Mouse (Mus musculus) hindbrain, embryonic 12.5 days (tissue): Measurements from ENCODE around the gene Kcnj10. TPM values are rescaled to one million over a fixed set of nuclear protein-coding genes. Genes with fewer than 3 reads are reported as not detected.
A peak's percentile ranks its signal among the peaks of the same experiment; 100 is the strongest.

ENCODE experiments used
- ATAC-seq: fragments of 200-750 bp; cut with Nextera tagmentation; 2 replicates; pipeline ENCODE4 v1.8.0; 2017; ENCODE audit warnings: moderate TSS enrichment; ENCODE audit not compliant: low FRiP score
- H3K27ac ChIP-seq: fragments of 300-500 bp; sonication (generic); 2 replicates; pipeline ENCODE4 v1.5.1; 2016; ENCODE audit warnings: mild to moderate bottlenecking
- H3K27me3 ChIP-seq: fragments of 300-500 bp; sonication (generic); 2 replicates; pipeline ENCODE4 v1.6.1; 2016; ENCODE audit warnings: mild to moderate bottlenecking
- H3K36me3 ChIP-seq: fragments of 300-500 bp; sonication (generic); 2 replicates; pipeline ENCODE4 v1.6.1; 2016; ENCODE audit warnings: mild to moderate bottlenecking
- H3K4me1 ChIP-seq: fragments of 300-500 bp; sonication (generic); 2 replicates; pipeline ENCODE4 v1.6.1; 2016
- H3K4me2 ChIP-seq: fragments of 300-500 bp; sonication (generic); replicated peaks from 2 replicates; pipeline ENCODE4 v1.6.1; 2016; ENCODE audit warnings: mild to moderate bottlenecking
- H3K4me3 ChIP-seq: fragments of 300-500 bp; sonication (generic); 2 replicates; pipeline ENCODE4 v1.5.1; 2016; ENCODE audit warnings: mild to moderate bottlenecking
- H3K9ac ChIP-seq: fragments of 300-500 bp; sonication (generic); 2 replicates; pipeline ENCODE4 v1.6.1; 2016; ENCODE audit warnings: mild to moderate bottlenecking, moderate library complexity
- H3K9me3 ChIP-seq: fragments of 300-500 bp; sonication (generic); replicated peaks from 2 replicates; pipeline ENCODE4 v1.6.1; 2016; ENCODE audit warnings: mild to moderate bottlenecking
- WGBS: fragments of 180-500 bp; shearing (Covaris S2); methylation state at CpG from one replicate; pipeline ENCODE4 v1.1.7; 2016; 5-methylcytosine and 5-hydroxymethylcytosine counted together
- polyA plus RNA-seq: library from polyadenylated mRNA; unstranded; fragments of >200 nt; fragmentation: Nextera tagmentation; extraction: Ambion mirVana; gene quantifications from 2 replicates; pipeline ENCODE4 v1.2.1, GENCODE M21; 2016

Gene Kcnj10
- polyA plus RNA-seq, 1 experiment from 2014 or later: 0.53 TPM

DNA sequence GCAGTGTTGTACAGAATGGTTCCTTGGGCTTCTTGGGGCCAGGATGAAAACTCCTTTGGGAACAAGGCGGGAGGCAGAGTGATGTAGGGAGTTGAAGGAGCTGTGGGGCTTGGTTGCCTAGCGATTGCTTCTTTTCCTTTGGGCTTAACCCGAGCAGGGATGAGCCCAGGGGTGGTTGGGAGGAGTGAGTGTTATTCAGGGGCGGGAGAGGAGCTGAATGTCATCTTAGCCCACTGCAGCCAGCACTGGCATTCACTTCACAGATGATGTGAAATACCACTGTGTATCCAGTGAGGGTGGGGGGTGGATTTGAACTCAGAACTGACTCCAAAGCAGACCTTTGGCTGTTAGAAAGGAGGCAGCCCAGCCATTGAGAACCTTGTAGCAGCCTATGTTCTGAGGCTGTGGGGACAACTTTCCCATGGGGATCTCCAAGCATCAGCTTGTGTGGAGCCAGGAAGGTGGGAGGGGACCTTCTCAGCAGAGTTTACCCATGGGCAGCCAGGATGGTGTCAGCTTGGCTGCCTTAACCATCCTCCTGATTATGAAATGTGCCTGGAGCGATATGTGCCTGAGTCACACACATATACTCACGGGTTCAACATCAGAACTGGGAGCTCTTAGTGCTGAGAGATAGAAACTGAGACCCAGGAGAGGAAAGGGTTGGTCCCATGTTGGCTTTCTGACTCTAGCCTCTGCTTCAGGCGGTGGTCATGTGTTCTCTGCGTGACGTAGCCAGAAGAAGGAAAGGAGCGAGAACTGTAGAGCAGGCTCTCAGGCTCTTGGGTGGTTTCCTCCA is 27.2 kb upstream of the Kcnj10 start:
- Histone ChIP-seq H3K9ac (peak overlapping the region; percentile 83), H3K9me3 (no peaks in the 10 kb centered on the region), H3K36me3 (peaks cover 20% of the 10 kb centered on the region), H3K4me3 (peak overlapping the region; percentile 79), H3K27ac (peak overlapping the region; percentile 88), H3K27me3 (no peaks in the 10 kb centered on the region), H3K4me2 (peak overlapping the region; percentile 83), H3K4me1 (peaks cover 81% of the 10 kb centered on the region)
- 63% methylated on average over 10 of the region's 10 CpGs for WGBS
- no peak for ATAC-seq

GRCm38 (mm10) chr1:172314911-172315310 is 26.1 kb upstream of the Kcnj10 start:
- H3K27me3 ChIP-seq: no peaks in the 10 kb centered on the region
- peak overlapping the region; percentile 88 for H3K27ac ChIP-seq
- ATAC-seq: peak; percentile 57
- no peaks in the 10 kb centered on the region for H3K9me3 ChIP-seq
- 0 out of 2 replicates have a peak overlapping the region, but pooled peaks have one; percentile 23 for H3K9ac ChIP-seq
- 36% methylated on average over 3 of the region's 3 CpGs for WGBS
- H3K4me3 ChIP-seq: 0 out of 2 replicates have a peak overlapping the region, but pooled peaks have one; percentile 79
- H3K4me1 ChIP-seq: peaks cover 82% of the 10 kb centered on the region
- peaks cover 28% of the 10 kb centered on the region for H3K36me3 ChIP-seq
- peak overlapping the region; percentile 83 for H3K4me2 ChIP-seq

DNA sequence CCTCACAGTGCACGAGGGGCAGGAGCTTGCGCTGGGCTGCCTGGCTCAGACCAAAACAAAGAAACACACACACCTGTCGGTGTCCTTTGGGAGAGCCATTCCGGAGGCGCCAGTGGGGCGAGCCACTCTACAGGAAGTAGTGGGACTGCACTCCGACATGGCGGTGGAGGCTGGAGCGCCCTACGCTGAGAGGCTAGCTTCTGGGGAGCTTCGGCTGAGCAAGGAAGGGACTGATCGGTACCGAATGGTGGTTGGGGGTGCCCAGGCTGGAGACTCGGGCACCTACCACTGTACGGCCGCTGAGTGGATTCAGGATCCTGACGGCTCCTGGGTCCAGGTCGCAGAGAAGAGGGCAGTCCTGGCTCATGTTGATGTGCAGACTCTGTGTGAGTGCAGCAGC is 23.6 kb upstream of the Kcnj10 start:
- Histone ChIP-seq H3K27me3 (no peaks in the 10 kb centered on the region), H3K4me3 (no peak overlapping the region), H3K27ac (peak overlapping the region; percentile 85), H3K4me2 (peak overlapping the region; percentile 8), H3K36me3 (peaks cover 34% of the 10 kb centered on the region), H3K9ac (peak overlapping the region; percentile 32; the same call in 1 of the 2 replicates), H3K9me3 (no peaks in the 10 kb centered on the region), H3K4me1 (peaks cover 82% of the 10 kb centered on the region)
- WGBS: 55% methylated on average over 18 of the region's 18 CpGs
- no peak for ATAC-seq

DNA sequence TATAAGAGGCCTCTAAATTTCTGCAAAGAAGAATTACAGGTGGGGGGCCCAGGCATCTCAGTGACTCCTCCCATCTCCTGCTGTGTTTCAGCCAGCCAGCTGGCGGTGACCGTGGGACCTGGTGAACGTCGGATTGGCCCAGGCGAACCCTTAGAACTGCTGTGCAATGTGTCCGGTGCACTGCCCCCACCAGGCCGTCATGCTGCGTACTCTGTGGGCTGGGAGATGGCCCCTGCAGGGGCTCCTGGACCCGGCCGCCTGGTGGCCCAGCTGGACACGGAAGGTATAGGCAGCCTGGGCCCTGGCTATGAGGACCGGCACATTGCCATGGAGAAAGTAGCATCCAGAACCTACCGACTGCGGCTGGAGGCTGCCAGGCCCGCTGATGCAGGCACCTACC is 23.1 kb upstream of the Kcnj10 start:
- no peak for ATAC-seq
- H3K9me3 ChIP-seq: no peaks in the 10 kb centered on the region
- peaks cover 34% of the 10 kb centered on the region for H3K36me3 ChIP-seq
- no peak overlapping the region for H3K4me3 ChIP-seq
- 41% methylated on average over 15 of the region's 15 CpGs for WGBS
- H3K27me3 ChIP-seq: no peaks in the 10 kb centered on the region
- H3K4me2 ChIP-seq: peak overlapping the region; percentile 8; the same call in 1 of the 2 replicates
- H3K27ac ChIP-seq: peak overlapping the region; percentile 85
- peaks cover 83% of the 10 kb centered on the region for H3K4me1 ChIP-seq
- peak overlapping the region; percentile 50; the same call in 1 of the 2 replicates for H3K9ac ChIP-seq

GRCm38 (mm10) chr1:172318424-172319035 is 22.5 kb upstream of the Kcnj10 start:
- WGBS: 70% methylated on average over 19 of the region's 19 CpGs
- Histone ChIP-seq H3K4me2 (0 out of 2 replicates have a peak overlapping the region, but pooled peaks have one; percentile 11), H3K9ac (peak overlapping the region; percentile 50), H3K4me1 (peaks cover 81% of the 10 kb centered on the region), H3K27me3 (no peaks in the 10 kb centered on the region), H3K4me3 (no peak overlapping the region), H3K9me3 (no peaks in the 10 kb centered on the region), H3K27ac (peak overlapping the region; percentile 85), H3K36me3 (peaks cover 34% of the 10 kb centered on the region)
- ATAC-seq: no peak

DNA sequence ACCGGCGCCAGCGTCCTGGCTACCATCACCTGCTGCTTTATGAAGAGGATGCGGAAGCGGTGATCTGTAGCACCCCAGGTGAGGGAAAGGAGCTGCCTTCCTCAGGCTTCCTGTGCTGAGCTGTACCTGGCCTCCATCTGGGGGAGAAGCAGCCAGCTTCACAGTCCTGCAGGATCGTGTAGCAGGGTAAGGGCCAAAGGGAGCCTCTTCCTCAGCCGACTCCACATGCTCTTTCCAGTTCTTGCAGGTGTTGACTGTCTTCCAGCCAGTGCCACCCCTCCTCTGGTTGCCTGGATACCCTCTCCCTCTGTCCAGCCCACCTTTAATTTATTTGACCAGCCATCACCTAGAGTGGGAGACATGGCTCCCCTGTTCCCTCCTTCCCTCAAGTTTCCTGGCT is 21.7 kb upstream of the Kcnj10 start:
- Histone ChIP-seq H3K9me3 (no peaks in the 10 kb centered on the region), H3K4me2 (no peak overlapping the region), H3K36me3 (peaks cover 34% of the 10 kb centered on the region), H3K9ac (peak overlapping the region; percentile 50; the same call in 1 of the 2 replicates), H3K27me3 (no peaks in the 10 kb centered on the region), H3K4me1 (peaks cover 73% of the 10 kb centered on the region), H3K27ac (peak overlapping the region; percentile 85), H3K4me3 (no peak overlapping the region)
- ATAC-seq: no peak
- WGBS: 81% methylated on average over 7 of the region's 7 CpGs

DNA sequence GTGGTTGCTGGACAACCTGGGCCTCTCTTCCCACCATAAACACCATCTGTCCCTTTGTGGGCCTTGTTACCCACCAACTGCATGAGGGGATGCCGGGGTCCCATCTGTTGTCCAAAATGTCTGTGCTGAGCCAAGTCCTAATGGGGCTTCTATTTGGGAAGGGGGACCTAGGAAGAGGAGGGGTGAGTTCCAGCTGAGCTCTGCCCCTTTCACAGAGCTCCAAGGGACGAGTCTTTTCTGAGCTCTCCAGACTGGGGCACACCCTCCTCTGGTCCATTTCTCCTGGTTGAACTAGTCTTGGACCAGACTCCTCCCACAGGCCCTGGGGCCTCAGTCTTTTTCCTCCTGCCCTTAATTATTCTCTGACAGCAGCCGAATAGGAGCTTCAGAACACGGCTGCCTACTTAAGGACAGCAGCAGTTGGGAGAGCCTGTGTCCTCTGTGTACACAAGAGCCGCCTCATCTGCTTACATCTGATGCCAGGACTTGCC is 21.0 kb upstream of the Kcnj10 start:
- no peaks in the 10 kb centered on the region for H3K9me3 ChIP-seq
- peak; percentile 65 for ATAC-seq
- WGBS: 23% methylated on average over 5 of the region's 5 CpGs
- no peak overlapping the region for H3K9ac ChIP-seq
- H3K4me2 ChIP-seq: no peak overlapping the region
- peak overlapping the region; percentile 85 for H3K27ac ChIP-seq
- H3K27me3 ChIP-seq: 0 out of 2 replicates have a peak, but pooled peaks cover 3% of the 10 kb centered on the region
- H3K4me3 ChIP-seq: no peak overlapping the region
- peaks cover 34% of the 10 kb centered on the region for H3K36me3 ChIP-seq
- peaks cover 69% of the 10 kb centered on the region for H3K4me1 ChIP-seq

GRCm38 (mm10) chr1:172322725-172323124 is 18.3 kb upstream of the Kcnj10 start:
- H3K9ac ChIP-seq: no peak overlapping the region
- no peaks in the 10 kb centered on the region for H3K9me3 ChIP-seq
- no peak for ATAC-seq
- peaks cover 25% of the 10 kb centered on the region for H3K36me3 ChIP-seq
- H3K27me3 ChIP-seq: peaks cover 29% of the 10 kb centered on the region
- no peak overlapping the region for H3K4me3 ChIP-seq
- H3K4me2 ChIP-seq: no peak overlapping the region
- H3K4me1 ChIP-seq: peaks cover 55% of the 10 kb centered on the region
- WGBS: 61% methylated on average over 13 of the region's 13 CpGs
- H3K27ac ChIP-seq: no peak overlapping the region

- peaks cover 19% of the 10 kb centered on the region for H3K36me3 ChIP-seq
- peaks cover 52% of the 10 kb centered on the region for H3K4me1 ChIP-seq
- no peak overlapping the region for H3K9ac ChIP-seq
- H3K27me3 ChIP-seq: peaks cover 35% of the 10 kb centered on the region
- H3K4me3 ChIP-seq: no peak overlapping the region
- no peak overlapping the region for H3K4me2 ChIP-seq
- ATAC-seq: no peak
- 0 out of 2 replicates have a peak overlapping the region, but pooled peaks have one; percentile 25 for H3K27ac ChIP-seq
- WGBS: 16% methylated on average over 5 of the region's 5 CpGs
- no peaks in the 10 kb centered on the region for H3K9me3 ChIP-seq
Observed at GRCm38 (mm10) chr1:172323298-172323697, 17.7 kb upstream of the Kcnj10 start.

DNA sequence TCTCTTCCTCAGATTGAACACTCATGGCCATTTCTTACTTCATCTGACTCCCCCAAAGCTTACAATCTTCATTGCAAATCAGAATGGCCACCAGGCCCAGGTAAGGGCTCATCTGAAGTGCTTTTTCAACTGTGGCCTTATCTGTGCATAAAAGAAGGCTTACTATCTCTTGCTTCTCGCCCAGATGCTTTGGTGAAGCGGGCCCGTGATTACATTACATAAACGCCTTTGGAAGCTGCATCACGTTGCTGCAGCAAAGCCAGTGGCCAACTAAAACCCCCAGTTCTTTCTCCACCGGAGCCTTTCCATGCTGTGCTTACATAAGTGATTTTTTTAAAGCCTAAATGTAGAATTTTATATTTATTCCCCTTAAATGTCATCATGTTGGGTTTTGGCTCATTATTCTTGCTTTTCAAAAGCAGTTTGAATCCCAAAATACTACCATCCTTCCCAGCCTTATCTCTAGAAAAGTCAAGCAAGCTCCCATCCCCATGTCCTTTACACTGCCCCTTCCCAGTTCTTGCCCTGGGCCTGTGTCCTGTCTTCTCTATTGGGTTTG is 17.1 kb upstream of the Kcnj10 start:
- no peak overlapping the region for H3K4me2 ChIP-seq
- peaks cover 13% of the 10 kb centered on the region for H3K36me3 ChIP-seq
- no peaks in the 10 kb centered on the region for H3K9me3 ChIP-seq
- no peak overlapping the region for H3K9ac ChIP-seq
- H3K27me3 ChIP-seq: peaks cover 41% of the 10 kb centered on the region
- no peak for ATAC-seq
- peaks cover 50% of the 10 kb centered on the region for H3K4me1 ChIP-seq
- no peak overlapping the region for H3K4me3 ChIP-seq
- H3K27ac ChIP-seq: 0 out of 2 replicates have a peak overlapping the region, but pooled peaks have one; percentile 25
- 63% methylated on average over 6 of the region's 6 CpGs for WGBS

DNA sequence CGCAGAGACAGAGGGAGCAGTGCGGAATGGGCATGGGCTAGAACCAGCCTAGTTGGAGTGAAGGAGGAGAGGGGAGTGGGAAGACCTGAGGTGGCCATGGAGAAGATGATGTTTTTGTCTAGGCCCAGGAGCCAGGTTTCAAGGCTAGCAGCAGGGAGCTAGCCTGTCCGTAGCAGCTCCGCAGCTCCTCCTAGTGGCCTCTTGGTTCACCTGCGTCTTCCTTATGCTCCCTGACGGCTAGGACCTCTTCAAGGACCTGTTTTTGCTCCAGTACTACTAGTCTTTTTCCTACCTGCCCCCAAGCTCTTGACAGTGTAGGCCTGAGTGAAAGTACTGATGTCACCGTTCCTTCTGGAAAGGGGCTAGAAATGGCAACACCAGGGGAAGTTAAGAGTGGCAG is 16.3 kb upstream of the Kcnj10 start:
- Histone ChIP-seq H3K4me1 (peaks cover 50% of the 10 kb centered on the region), H3K4me3 (no peak overlapping the region), H3K27ac (0 out of 2 replicates have a peak overlapping the region, but pooled peaks have one; percentile 31), H3K4me2 (no peak overlapping the region), H3K36me3 (peaks cover 6% of the 10 kb centered on the region), H3K9me3 (no peaks in the 10 kb centered on the region), H3K27me3 (peaks cover 48% of the 10 kb centered on the region), H3K9ac (no peak overlapping the region)
- 13% methylated on average over 7 of the region's 7 CpGs for WGBS
- ATAC-seq: peak; percentile 30
